Mouse (Mus musculus) lung, postnatal 4 days (tissue): ENCODE measurements around the gene Afg1l.

Experiments
- DNase-seq, 2 experiments: peaks; one replicate each; pipeline ENCODE4 v3.0.0; 2021

Gene Afg1l

GRCm38 (mm10) chr10:42294392-42294791 is 184.0 kb downstream of the Afg1l start:
- DNase-seq: no peak

- peak; percentile 10 to 50 for DNase-seq
These were observed 184.5 kb downstream of the Afg1l start for GRCm38 (mm10) chr10:42293877-42294276.

- peak; percentile 43 to 72 for DNase-seq
These were observed 187.0 kb downstream of the Afg1l start for GRCm38 (mm10) chr10:42291360-42291759.

GRCm38 (mm10) chr10:42287666-42288065 is 190.7 kb downstream of the Afg1l start:
- no peak for DNase-seq

- DNase-seq: no peak
These were observed 200.0 kb downstream of the Afg1l start for GRCm38 (mm10) chr10:42278307-42278850.

- peak; percentile 97 to 100 for DNase-seq
These were observed 200.7 kb downstream of the Afg1l start for GRCm38 (mm10) chr10:42277476-42278306.

- DNase-seq: peak; percentile 90 to 94
These were observed 201.6 kb downstream of the Afg1l start, which contains the start of gene Foxo3 for GRCm38 (mm10) chr10:42276507-42277345. Foxo3 (minus strand) TSS chr10:42276755.

GRCm38 (mm10) chr10:42275871-42276501 is 202.4 kb downstream of the Afg1l start:
- DNase-seq: peak in 1 of 2 experiments; percentile 49

GRCm38 (mm10) chr10:42275401-42275870 is 202.9 kb downstream of the Afg1l start:
- peak in 1 of 2 experiments; percentile 80 for DNase-seq

GRCm38 (mm10) chr10:42274712-42275400 is 203.5 kb downstream of the Afg1l start:
- peak; percentile 51 to 66 for DNase-seq

GRCm38 (mm10) chr10:42273760-42274691 is 204.3 kb downstream of the Afg1l start:
- peak; percentile 54 to 68 for DNase-seq

GRCm38 (mm10) chr10:42273403-42273759 is 205.0 kb downstream of the Afg1l start:
- DNase-seq: no peak

- DNase-seq: no peak
These were observed 206.7 kb downstream of the Afg1l start for GRCm38 (mm10) chr10:42271454-42272230.

GRCm38 (mm10) chr10:42270277-42271083 is 207.9 kb downstream of the Afg1l start:
- DNase-seq: peak; percentile 42 to 56

- DNase-seq: peak; percentile 56 to 66
These were observed 208.9 kb downstream of the Afg1l start for GRCm38 (mm10) chr10:42269281-42270025.

GRCm38 (mm10) chr10:42267811-42268545 is 210.4 kb downstream of the Afg1l start:
- no peak for DNase-seq

- no peak for DNase-seq
These were observed 213.2 kb downstream of the Afg1l start for GRCm38 (mm10) chr10:42265021-42265689.
